Mouse (Mus musculus) cerebellum, postnatal 14 days (tissue): ENCODE measurements at regions not wholly inside any gene's neighbourhood (a gene's known extent, or its start where the extent isn't known, plus 50 kb on each side); places are given as distances from the start of the nearest gene placed in this dataset.

Experiments used
- DNase-seq, 2 experiments: peaks; one replicate each; pipeline ENCODE4 v3.0.0; 2021; ENCODE audit warnings: mixed read lengths in 2 of 2

DNA sequence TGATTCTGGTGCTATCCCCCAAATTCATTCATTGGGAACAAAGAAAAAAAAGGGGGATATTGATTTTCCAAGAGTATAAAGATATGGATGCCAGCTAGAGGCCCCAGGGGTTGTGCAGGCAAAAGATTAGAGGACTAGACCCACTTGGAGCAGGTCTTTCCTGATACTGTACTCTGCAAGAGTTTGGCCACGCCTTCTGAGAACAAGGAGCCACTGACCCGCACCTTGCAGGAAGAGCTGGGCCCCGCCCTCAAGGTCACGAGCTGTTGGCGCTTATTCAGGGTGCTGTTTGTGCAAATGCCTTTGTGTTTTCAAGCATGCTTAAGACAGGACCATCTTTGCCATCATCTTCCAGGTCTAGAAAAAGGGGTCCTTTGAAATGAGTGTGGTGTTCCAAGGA, 54.5 kb upstream of the Slc7a1 start:
- peak; percentile 32 to 50 for DNase-seq

DNA sequence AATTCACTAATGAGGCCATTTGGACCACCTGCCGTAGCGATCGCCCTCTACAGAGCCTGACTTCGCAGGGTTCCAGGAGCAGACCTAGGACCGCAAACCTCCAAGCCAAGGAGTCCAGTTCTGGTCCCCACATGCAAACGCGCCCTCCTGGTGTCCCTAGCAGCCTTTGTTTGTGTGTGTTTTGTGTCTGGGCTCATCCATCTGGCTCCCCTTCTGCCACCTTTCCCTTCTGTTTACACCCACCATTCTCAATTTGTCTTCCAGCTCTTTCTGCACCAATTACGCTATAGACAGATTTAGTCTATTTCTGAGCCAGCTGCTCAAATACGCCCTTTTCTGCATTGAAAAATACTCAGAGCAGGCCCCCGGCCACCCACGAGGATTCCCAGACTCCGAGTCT, 54.1 kb upstream of the Slc7a1 start:
- peak; percentile 66 to 72 for DNase-seq

DNA sequence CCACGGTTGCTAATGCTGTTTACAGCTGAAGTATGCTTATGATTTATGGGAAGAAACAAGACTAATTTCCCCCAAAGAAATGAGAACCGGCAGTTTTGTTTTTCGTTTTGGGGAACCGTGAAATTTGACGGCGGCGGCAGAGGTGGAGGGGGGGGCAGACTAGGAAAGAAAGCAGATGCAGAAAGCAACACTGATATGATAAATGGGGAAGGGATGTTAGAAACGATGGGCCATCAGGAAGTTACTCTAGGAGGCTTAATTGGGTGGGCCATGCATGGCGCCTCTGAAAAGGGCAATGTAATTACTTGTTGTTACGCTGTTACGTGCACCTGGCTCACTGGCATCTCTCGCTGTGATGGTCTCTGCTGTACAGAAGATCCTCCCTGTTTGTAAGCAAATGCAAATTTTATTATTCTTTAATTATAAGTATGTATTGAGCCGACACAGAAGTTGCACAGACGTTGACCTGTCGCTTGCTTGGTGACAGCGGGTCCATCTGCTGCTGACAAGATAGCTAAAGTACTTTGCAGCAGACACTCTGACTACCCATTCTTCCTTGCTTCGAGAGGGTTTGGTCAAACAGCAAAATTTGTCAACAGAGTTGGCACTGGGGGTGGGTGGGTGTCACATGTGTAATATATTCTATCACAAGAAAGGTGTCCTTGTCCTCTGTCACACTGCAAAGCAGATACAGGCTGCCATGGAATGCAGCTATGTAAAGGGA, 53.4 kb upstream of the Slc7a1 start:
- DNase-seq, result peak in 1 of 2 experiments; percentile 37

DNA sequence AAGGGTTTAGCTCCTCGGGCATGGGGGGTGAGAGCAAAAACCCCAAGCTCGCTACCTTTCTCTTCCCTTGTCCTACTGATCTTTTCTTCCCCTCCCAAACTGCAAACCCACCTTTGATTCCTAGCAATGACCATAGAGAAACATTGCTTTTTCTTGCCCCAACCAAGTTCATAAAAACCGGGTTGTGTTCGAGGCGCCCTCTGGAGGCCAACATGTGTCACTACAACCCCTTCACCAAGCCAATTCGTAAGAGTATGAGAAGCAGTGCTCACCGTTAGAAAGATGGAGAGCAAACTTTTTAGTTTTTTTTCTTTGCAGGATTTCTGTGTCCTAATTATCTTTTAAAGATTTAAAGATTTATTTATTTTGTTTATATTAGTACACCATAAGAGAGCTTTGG, 52.1 kb upstream of the Slc7a1 start:
- DNase-seq, result peak; percentile 82 to 83

DNA sequence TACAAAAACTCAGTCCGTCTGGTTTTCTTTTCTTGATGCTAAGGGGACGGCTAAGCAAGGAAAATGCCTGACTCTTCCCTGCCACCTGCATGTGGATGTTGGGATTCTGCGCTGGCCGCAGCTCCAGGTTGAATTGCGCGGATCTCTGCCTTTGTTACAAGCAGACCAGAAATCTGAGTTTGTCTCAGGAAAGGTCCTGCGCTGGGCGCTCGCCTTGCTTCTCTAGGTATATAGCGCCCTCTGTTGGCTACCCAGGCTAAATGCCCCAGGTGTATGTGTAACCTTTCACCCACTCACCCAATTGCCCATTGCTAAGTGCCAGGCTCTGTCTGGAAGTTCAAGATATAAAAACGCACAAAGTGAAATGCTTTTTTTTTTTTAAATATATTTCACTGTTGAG, 51.2 kb upstream of the Slc7a1 start:
- peak; percentile 79 to 81 for DNase-seq
